10 mouse cellular contexts compared by ENCODE assay signal in the genomic region with DNA sequence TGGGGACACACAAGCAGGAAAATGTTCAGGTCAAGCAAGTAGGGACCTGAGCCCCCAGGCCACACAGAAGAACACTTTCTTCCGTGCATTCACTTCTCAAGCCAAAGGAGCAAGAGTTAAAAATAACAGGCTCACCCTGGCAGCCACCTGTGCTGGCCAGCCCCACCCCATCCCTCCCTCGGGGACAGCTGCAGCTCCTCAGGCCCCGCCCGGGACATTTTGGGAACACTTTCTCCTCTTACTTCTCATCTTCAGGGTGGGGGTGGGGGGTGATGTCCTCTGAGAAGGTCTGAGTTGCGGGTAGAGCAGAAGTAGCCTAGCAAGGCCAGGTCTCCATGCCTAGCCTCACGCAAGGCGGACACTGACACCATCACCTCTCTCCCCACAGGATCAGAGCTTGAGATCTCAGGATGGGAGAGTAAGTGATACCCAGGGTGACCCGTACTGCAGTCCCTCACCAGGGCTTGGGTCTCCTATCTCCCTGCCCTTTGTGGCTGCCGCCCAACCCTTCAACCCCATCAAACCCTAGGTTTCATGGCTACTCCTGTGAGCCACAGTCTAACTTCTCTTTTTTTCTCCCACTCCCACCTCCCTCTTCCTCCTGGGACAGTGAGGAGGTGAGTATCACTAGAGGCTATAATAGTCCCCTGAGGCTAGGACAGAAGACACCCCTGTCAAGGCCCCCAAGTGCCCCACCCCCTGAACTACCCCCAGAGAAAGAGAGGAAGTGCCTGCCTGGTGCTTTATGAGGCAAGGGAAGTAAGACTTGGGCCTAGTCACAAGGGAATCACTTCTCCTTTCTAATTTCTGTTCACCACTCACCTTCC. TPM values are rescaled to one million over a fixed set of nuclear protein-coding genes. Genes with fewer than 3 reads are reported as not detected.
DNase-seq lines count a peak whose midpoint lies in the region; ATAC-seq lines count a peak whose summit lies in the region.
"Had no signal": no experiment of that assay in that cellular context is flagged by ENCODE, and none has a peak within 500 bp of the region (broad histone marks: within the 10 kb centered on the region; RNA-seq: fewer than 3 reads in every experiment).

No protein-coding gene starts in this region.

- ATAC-seq in liver, embryonic 12.5 days = no peak
- ATAC-seq in forebrain, embryonic 14.5 days = no peak

- no peak overlapping the region for H3K9ac ChIP-seq in liver, embryonic 12.5 days
- no peak overlapping the region for H3K9ac ChIP-seq in forebrain, embryonic 14.5 days (ENCODE audit: low read length)
- H3K9ac ChIP-seq: hindbrain, embryonic 13.5 days had no signal

- no peaks in the 10 kb centered on the region for H3K9me3 ChIP-seq in heart, embryonic 10.5 days
- H3K9me3 ChIP-seq in liver, embryonic 12.5 days (replicated peaks) = no peaks in the 10 kb centered on the region
- H3K9me3 ChIP-seq in forebrain, embryonic 14.5 days (replicated peaks; ENCODE audit: control insufficient read depth, low read length) = no peaks in the 10 kb centered on the region
- H3K9me3 ChIP-seq: hindbrain, embryonic 13.5 days had no signal

- peak overlapping the region; percentile 88 for H3K27ac ChIP-seq in heart, embryonic 10.5 days
- H3K27ac ChIP-seq in liver, embryonic 12.5 days = 0 out of 2 replicates have a peak overlapping the region, but pooled peaks have one; percentile 20
- H3K27ac ChIP-seq in forebrain, embryonic 14.5 days (ENCODE audit: low read depth, low read length) = no peak overlapping the region
- H3K27ac ChIP-seq: hindbrain, embryonic 13.5 days had no signal

- H3K4me3 ChIP-seq in heart, embryonic 10.5 days = no peak overlapping the region
- no peak overlapping the region for H3K4me3 ChIP-seq in liver, embryonic 12.5 days
- no peak overlapping the region for H3K4me3 ChIP-seq in forebrain, embryonic 14.5 days (ENCODE audit: low read depth, low read length)
- H3K4me3 ChIP-seq: hindbrain, embryonic 13.5 days had no signal

- 0 out of 2 replicates have a peak, but pooled peaks cover 4% of the 10 kb centered on the region for H3K27me3 ChIP-seq in heart, embryonic 10.5 days (ENCODE audit: insufficient read depth, poor library complexity, severe bottlenecking)
- H3K27me3 ChIP-seq in liver, embryonic 12.5 days (replicated peaks) = no peaks in the 10 kb centered on the region; the same call in 1 of the 2 replicates
- no peaks in the 10 kb centered on the region for H3K27me3 ChIP-seq in forebrain, embryonic 14.5 days (replicated peaks; ENCODE audit: control insufficient read depth, insufficient read depth, low read length)
- H3K27me3 ChIP-seq: hindbrain, embryonic 13.5 days had no signal

- WGBS in heart, embryonic 10.5 days = 65% methylated on average over 9 of the region's 9 CpGs
- WGBS in liver, embryonic 12.5 days (ENCODE audit: insufficient replicate concordance) = 40% methylated on average over 9 of the region's 9 CpGs
- WGBS in forebrain, embryonic 14.5 days = 85% methylated on average over 9 of the region's 9 CpGs

- H3K36me3 ChIP-seq in heart, embryonic 10.5 days = no peaks in the 10 kb centered on the region
- no peaks in the 10 kb centered on the region for H3K36me3 ChIP-seq in liver, embryonic 12.5 days
- H3K36me3 ChIP-seq in forebrain, embryonic 14.5 days (ENCODE audit: control insufficient read depth, insufficient read depth, low read length) = no peaks in the 10 kb centered on the region
- H3K36me3 ChIP-seq: hindbrain, embryonic 13.5 days had no signal

- H3K4me2 ChIP-seq in liver, embryonic 12.5 days = no peak overlapping the region
- H3K4me2 ChIP-seq in forebrain, embryonic 14.5 days (ENCODE audit: low read length) = no peak overlapping the region
- H3K4me2 ChIP-seq: hindbrain, embryonic 13.5 days had no signal

- no peak for DNase-seq in heart, embryonic 10.5 days (ENCODE audit: low spot score)
- no peak for DNase-seq in heart, adult 18-20 months
- DNase-seq in spleen, postnatal 36 days (ENCODE audit: low spot score in 2 of 2) = peak; percentile 75 to 80
- no peak for DNase-seq in spleen, postnatal 14 days (ENCODE audit: low spot score in 2 of 2)
- no peak for DNase-seq in adrenal gland, postnatal 4 days (ENCODE audit: low spot score in 2 of 2)
- no peak for DNase-seq in forebrain, embryonic 14.5 days (ENCODE audit: low spot score)
- DNase-seq in kidney, adult 11 months = no peak

- H3K4me1 ChIP-seq in heart, embryonic 10.5 days = peaks cover 60% of the 10 kb centered on the region
- H3K4me1 ChIP-seq in liver, embryonic 12.5 days = 0 out of 2 replicates have a peak, but pooled peaks cover 15% of the 10 kb centered on the region
- no peaks in the 10 kb centered on the region for H3K4me1 ChIP-seq in forebrain, embryonic 14.5 days (ENCODE audit: control insufficient read depth, insufficient read depth, low read length)

RNA-seq across cellular contexts. Expression of gene Tnni2, which starts 0.7 kb away (rescaled TPM):
- polyA plus RNA-seq in heart, embryonic 10.5 days (2016; fragmentation: Nextera tagmentation; extraction: Ambion mirVana) = 51.9 and 56.4 TPM in 2 replicates
- total RNA-seq in heart, adult 18-20 months (2021) = 1 to 10 TPM; 1.8 to 2.6 TPM
- polyA plus RNA-seq in liver, embryonic 12.5 days (2016; fragmentation: Nextera tagmentation; extraction: Ambion mirVana) = 1.8 and 2.4 TPM in 2 replicates
- total RNA-seq in adrenal gland, postnatal 4 days (2021) = 100 to 1,000 TPM in 1 of 2 experiments, 10 to 100 TPM in 1; 79.5 to 219 TPM
- polyA plus RNA-seq in forebrain, embryonic 14.5 days (2014; fragmentation: Nextera tagmentation; extraction: Ambion mirVana) = 0.67 and 0.82 TPM in 2 replicates
- total RNA-seq: layer of hippocampus, postnatal 10 days had no signal

RNA-seq across cellular contexts. Expression of gene Syt8, which starts 7.6 kb away (rescaled TPM):
- 0.38 and 1.3 TPM in 2 replicates for polyA plus RNA-seq in heart, embryonic 10.5 days (2016; fragmentation: Nextera tagmentation; extraction: Ambion mirVana)
- not detected for total RNA-seq in heart, adult 18-20 months (2021)
- polyA plus RNA-seq in liver, embryonic 12.5 days (2016; fragmentation: Nextera tagmentation; extraction: Ambion mirVana) = not detected in 2 replicates
- total RNA-seq in adrenal gland, postnatal 4 days (2021) = not detected
- not detected in 2 replicates for polyA plus RNA-seq in forebrain, embryonic 14.5 days (2014; fragmentation: Nextera tagmentation; extraction: Ambion mirVana)
- total RNA-seq: layer of hippocampus, postnatal 10 days had no signal
- polyA plus RNA-seq: hindbrain, embryonic 13.5 days had no signal

RNA-seq across cellular contexts. Expression of gene Lsp1, which starts 18.3 kb away (rescaled TPM):
- polyA plus RNA-seq in heart, embryonic 10.5 days (2016; fragmentation: Nextera tagmentation; extraction: Ambion mirVana) = 32.0 and 36.9 TPM in 2 replicates
- total RNA-seq in heart, adult 18-20 months (2021) = 10 to 100 TPM; 24.7 to 33.1 TPM
- polyA plus RNA-seq in liver, embryonic 12.5 days (2016; fragmentation: Nextera tagmentation; extraction: Ambion mirVana) = 16.7 and 17.0 TPM in 2 replicates
- total RNA-seq in adrenal gland, postnatal 4 days (2021) = 10 to 100 TPM; 25.1 to 43.0 TPM
- 5.8 and 5.9 TPM in 2 replicates for polyA plus RNA-seq in forebrain, embryonic 14.5 days (2014; fragmentation: Nextera tagmentation; extraction: Ambion mirVana)

RNA-seq across cellular contexts. Expression of gene Ctsd, which starts 54.5 kb away (rescaled TPM):
- 293 and 402 TPM in 2 replicates for polyA plus RNA-seq in heart, embryonic 10.5 days (2016; fragmentation: Nextera tagmentation; extraction: Ambion mirVana)
- 1,000 to 10,000 TPM in 1 of 2 experiments, 100 to 1,000 TPM in 1; 997 to 1,066 TPM for total RNA-seq in heart, adult 18-20 months (2021)
- 289 and 295 TPM in 2 replicates for polyA plus RNA-seq in liver, embryonic 12.5 days (2016; fragmentation: Nextera tagmentation; extraction: Ambion mirVana)
- total RNA-seq in adrenal gland, postnatal 4 days (2021) = 100 to 1,000 TPM; 536 to 544 TPM
- polyA plus RNA-seq in forebrain, embryonic 14.5 days (2014; fragmentation: Nextera tagmentation; extraction: Ambion mirVana) = 261 and 263 TPM in 2 replicates

RNA-seq across cellular contexts. Expression of gene Tnnt3, which starts 56.3 kb away (rescaled TPM):
- 9.5 and 10.4 TPM in 2 replicates for polyA plus RNA-seq in heart, embryonic 10.5 days (2016; fragmentation: Nextera tagmentation; extraction: Ambion mirVana)
- total RNA-seq in heart, adult 18-20 months (2021) = under 1 TPM in 1 of 2 experiments, not detected in 1; 0.67 TPM
- polyA plus RNA-seq in liver, embryonic 12.5 days (2016; fragmentation: Nextera tagmentation; extraction: Ambion mirVana) = 0.51 TPM in 1 of 2 replicates, not detected in the other
- 100 to 1,000 TPM; 118 to 299 TPM for total RNA-seq in adrenal gland, postnatal 4 days (2021)
- 0.42 and 0.53 TPM in 2 replicates for polyA plus RNA-seq in forebrain, embryonic 14.5 days (2014; fragmentation: Nextera tagmentation; extraction: Ambion mirVana)

Comparison
In these comparisons a context has a peak if more than half of its experiments do, and no peak if none do; other contexts are left out.
1. DNase-seq: peak in spleen, postnatal 36 days (2 of 2); none in heart, embryonic 10.5 days (single experiment), heart, adult 18-20 months (0 of 2), spleen, postnatal 14 days (0 of 2), adrenal gland, postnatal 4 days (0 of 2), forebrain, embryonic 14.5 days (single experiment) and kidney, adult 11 months (single experiment).
2. RNA of gene Tnni2, which starts 0.7 kb away (polyA plus RNA-seq): 51.9 to 56.4 TPM in heart, embryonic 10.5 days; 1.8 to 2.4 TPM in liver, embryonic 12.5 days and 0.67 to 0.82 TPM in forebrain, embryonic 14.5 days; every median in the first group is over 10 times any median in the second.